Mouse (Mus musculus): ENCODE measurements around the gene Dglucy. TPM values are rescaled to one million over a fixed set of nuclear protein-coding genes. Genes with fewer than 3 reads are reported as not detected.

Gene Dglucy
- polyA plus RNA-seq, 1 experiment = 6.4 TPM

GRCm38 (mm10) chr12:100871841-100872240 lies 93.0 kb downstream of the Dglucy start:
- no peaks in the 10 kb centered on the region for H3K4me1 ChIP-seq (ENCODE audit: control insufficient read depth, insufficient read depth, low read length)
- DNase-seq = no peak
- H3K4me3 ChIP-seq (replicated peaks; ENCODE audit: extremely low read depth, low read depth, low read length) = no peak overlapping the region
- no peak for TF ChIP-seq POLR2A (IDR thresholded peaks at IDR 0.05; ENCODE audit: borderline replicate concordance, extremely low read depth, low read depth, low read length)
- TF ChIP-seq CTCF (IDR thresholded peaks at IDR 0.05; ENCODE audit: insufficient read depth, low read length) = no peak
- 77% methylated on average over 2 of the region's 2 CpGs for whole genome bisulfite sequencing

- no peak overlapping the region for H3K4me3 ChIP-seq (replicated peaks; ENCODE audit: extremely low read depth, low read depth, low read length)
- DNase-seq = no peak
- H3K4me1 ChIP-seq (ENCODE audit: control insufficient read depth, insufficient read depth, low read length) = no peaks in the 10 kb centered on the region
- WGBS = 73% methylated on average over 3 of the region's 3 CpGs
- TF ChIP-seq CTCF (IDR thresholded peaks at IDR 0.05; ENCODE audit: insufficient read depth, low read length) (no peak), POLR2A (IDR thresholded peaks at IDR 0.05; ENCODE audit: borderline replicate concordance, extremely low read depth, low read depth, low read length) (no peak)
Measured at GRCm38 (mm10) chr12:100873612-100874011, 94.8 kb downstream of the Dglucy start.

GRCm38 (mm10) chr12:100875553-100875952 lies 96.7 kb downstream of the Dglucy start:
- H3K4me3 ChIP-seq (replicated peaks; ENCODE audit: extremely low read depth, low read depth, low read length) = no peak overlapping the region
- TF ChIP-seq POLR2A (IDR thresholded peaks at IDR 0.05; ENCODE audit: borderline replicate concordance, extremely low read depth, low read depth, low read length) (no peak), CTCF (IDR thresholded peaks at IDR 0.05; ENCODE audit: insufficient read depth, low read length) (no peak)
- DNase-seq = no peak
- H3K4me1 ChIP-seq (ENCODE audit: control insufficient read depth, insufficient read depth, low read length) = no peaks in the 10 kb centered on the region
- WGBS = 46% methylated on average over 3 of the region's 3 CpGs

GRCm38 (mm10) chr12:100875960-100876359 lies 97.1 kb downstream of the Dglucy start:
- H3K4me1 ChIP-seq (ENCODE audit: control insufficient read depth, insufficient read depth, low read length) = no peaks in the 10 kb centered on the region
- TF ChIP-seq CTCF (IDR thresholded peaks at IDR 0.05; ENCODE audit: insufficient read depth, low read length) (no peak), POLR2A (IDR thresholded peaks at IDR 0.05; ENCODE audit: borderline replicate concordance, extremely low read depth, low read depth, low read length) (no peak)
- no peak overlapping the region for H3K4me3 ChIP-seq (replicated peaks; ENCODE audit: extremely low read depth, low read depth, low read length)
- 81% methylated on average over 5 of the region's 6 CpGs for WGBS
- DNase-seq = no peak

GRCm38 (mm10) chr12:100877936-100878335 lies 99.1 kb downstream of the Dglucy start:
- TF ChIP-seq POLR2A (IDR thresholded peaks at IDR 0.05; ENCODE audit: borderline replicate concordance, extremely low read depth, low read depth, low read length) (no peak), CTCF (IDR thresholded peaks at IDR 0.05; ENCODE audit: insufficient read depth, low read length) (no peak)
- H3K4me1 ChIP-seq (ENCODE audit: control insufficient read depth, insufficient read depth, low read length) = no peaks in the 10 kb centered on the region
- WGBS = 75% methylated on average over 6 of the region's 6 CpGs
- no peak overlapping the region for H3K4me3 ChIP-seq (replicated peaks; ENCODE audit: extremely low read depth, low read depth, low read length)
- DNase-seq = no peak

GRCm38 (mm10) chr12:100878556-100878955 lies 99.7 kb downstream of the Dglucy start:
- 87% methylated on average over 16 of the region's 16 CpGs for WGBS
- no peak for TF ChIP-seq POLR2A (IDR thresholded peaks at IDR 0.05; ENCODE audit: borderline replicate concordance, extremely low read depth, low read depth, low read length)
- H3K4me3 ChIP-seq (replicated peaks; ENCODE audit: extremely low read depth, low read depth, low read length) = no peak overlapping the region
- no peaks in the 10 kb centered on the region for H3K4me1 ChIP-seq (ENCODE audit: control insufficient read depth, insufficient read depth, low read length)
- no peak for DNase-seq

GRCm38 (mm10) chr12:100883168-100883567 lies 104.3 kb downstream of the Dglucy start:
- WGBS = 45% methylated on average over 7 of the region's 7 CpGs
- TF ChIP-seq POLR2A (IDR thresholded peaks at IDR 0.05; ENCODE audit: borderline replicate concordance, extremely low read depth, low read depth, low read length) (no peak), CTCF (IDR thresholded peaks at IDR 0.05; ENCODE audit: insufficient read depth, low read length) (no peak)
- Histone ChIP-seq H3K4me1 (ENCODE audit: control insufficient read depth, insufficient read depth, low read length) (no peaks in the 10 kb centered on the region; the same call in 1 of the 2 replicates), H3K4me3 (replicated peaks; ENCODE audit: extremely low read depth, low read depth, low read length) (no peak overlapping the region)
- no peak for DNase-seq

- WGBS = 86% methylated on average over 3 of the region's 3 CpGs
- no peak for DNase-seq
- Histone ChIP-seq H3K4me3 (replicated peaks; ENCODE audit: extremely low read depth, low read depth, low read length) (no peak overlapping the region), H3K4me1 (ENCODE audit: control insufficient read depth, insufficient read depth, low read length) (no peaks in the 10 kb centered on the region; the same call in 1 of the 2 replicates)
- TF ChIP-seq POLR2A (IDR thresholded peaks at IDR 0.05; ENCODE audit: borderline replicate concordance, extremely low read depth, low read depth, low read length) (no peak), CTCF (IDR thresholded peaks at IDR 0.05; ENCODE audit: insufficient read depth, low read length) (no peak)
Measured at GRCm38 (mm10) chr12:100885585-100885984, 106.7 kb downstream of the Dglucy start.

GRCm38 (mm10) chr12:100886877-100887276 lies 108.0 kb downstream of the Dglucy start:
- Histone ChIP-seq H3K4me3 (replicated peaks; ENCODE audit: extremely low read depth, low read depth, low read length) (no peak overlapping the region), H3K4me1 (ENCODE audit: control insufficient read depth, insufficient read depth, low read length) (no peaks in the 10 kb centered on the region; the same call in 1 of the 2 replicates)
- WGBS = 68% methylated on average over 4 of the region's 4 CpGs
- no peak for TF ChIP-seq CTCF (IDR thresholded peaks at IDR 0.05; ENCODE audit: insufficient read depth, low read length)
- no peak for TF ChIP-seq POLR2A (IDR thresholded peaks at IDR 0.05; ENCODE audit: borderline replicate concordance, extremely low read depth, low read depth, low read length)
- DNase-seq = no peak

GRCm38 (mm10) chr12:100887801-100888258 lies 109.0 kb downstream of the Dglucy start:
- Histone ChIP-seq H3K4me3 (replicated peaks; ENCODE audit: extremely low read depth, low read depth, low read length) (no peak overlapping the region), H3K4me1 (ENCODE audit: control insufficient read depth, insufficient read depth, low read length) (no peaks in the 10 kb centered on the region; the same call in 1 of the 2 replicates)
- no peak for TF ChIP-seq POLR2A (IDR thresholded peaks at IDR 0.05; ENCODE audit: borderline replicate concordance, extremely low read depth, low read depth, low read length)
- no peak for TF ChIP-seq CTCF (IDR thresholded peaks at IDR 0.05; ENCODE audit: insufficient read depth, low read length)
- WGBS = 24% methylated on average over 12 of the region's 12 CpGs
- no peak for DNase-seq

Data from lung, adult 2 months (tissue).